In the genomic region with DNA sequence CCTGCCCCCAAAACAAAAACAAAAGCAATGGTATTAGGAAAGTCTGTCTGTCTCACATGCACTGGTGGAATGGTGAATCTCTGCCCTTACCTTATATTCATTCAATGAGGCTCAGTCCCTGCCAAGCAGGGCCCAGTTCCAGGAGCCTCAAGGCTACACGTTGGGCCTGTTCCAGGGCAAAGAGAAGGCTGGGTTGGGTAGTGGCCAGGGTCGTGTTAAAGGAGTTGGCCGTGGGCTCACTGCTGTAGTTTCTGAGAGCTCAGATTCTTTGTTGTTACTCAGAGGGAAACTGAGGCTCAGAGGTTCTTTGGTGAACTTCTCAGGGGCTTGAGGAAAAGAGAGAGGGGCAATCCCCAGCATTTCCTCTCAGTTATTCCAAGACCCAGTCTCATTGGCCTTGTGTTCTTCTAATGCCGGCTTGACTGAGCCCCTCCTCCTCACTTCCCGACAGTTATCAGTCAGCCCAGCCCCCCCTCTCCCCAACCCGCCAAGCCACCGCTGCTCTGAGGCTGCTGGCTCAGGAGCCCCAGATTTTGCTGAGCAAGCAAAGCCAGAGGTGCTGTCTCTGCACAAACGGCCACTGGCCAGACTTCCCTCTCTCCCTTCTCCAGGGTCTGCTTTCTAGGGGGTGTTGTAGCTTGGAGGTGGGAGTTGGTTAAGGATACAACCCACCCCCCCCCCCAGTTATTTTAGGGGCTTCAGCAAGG, we compare ENCODE assay signal across 9 mouse cellular contexts. TPM values are rescaled to one million over a fixed set of nuclear protein-coding genes. Genes with fewer than 3 reads are reported as not detected.
A peak's percentile ranks its signal among the peaks of the same experiment; 100 is the strongest.
DNase-seq lines count a peak whose midpoint lies in the region; ATAC-seq and TF ChIP-seq lines count a peak whose summit lies in the region.
"Had no signal": no experiment of that assay in that cellular context is flagged by ENCODE, and none has a peak within 500 bp of the region (broad histone marks: within the 10 kb centered on the region; RNA-seq: fewer than 3 reads in every experiment).

No protein-coding gene starts in this region.

- 16% methylated on average over 8 of the region's 8 CpGs for WGBS in forebrain, embryonic 14.5 days
- 23% methylated on average over 8 of the region's 8 CpGs for WGBS in hindbrain, embryonic 14.5 days
- WGBS in liver, adult 2 months: under 1% methylated on average over 8 of the region's 8 CpGs
- 18% methylated on average over 8 of the region's 8 CpGs for WGBS in stomach, embryonic 15.5 days

- H3K4me1 ChIP-seq in forebrain, embryonic 14.5 days (ENCODE audit: control insufficient read depth, insufficient read depth, low read length): peaks cover 9% of the 10 kb centered on the region; the same call in 1 of the 2 replicates
- H3K4me1 ChIP-seq in hindbrain, embryonic 14.5 days (replicated peaks; ENCODE audit: control insufficient read depth, insufficient read depth, low read length): peaks cover 12% of the 10 kb centered on the region
- peaks cover 10% of the 10 kb centered on the region for H3K4me1 ChIP-seq in liver, adult 2 months (ENCODE audit: control insufficient read depth, insufficient read depth, low read length)
- H3K4me1 ChIP-seq in stomach, embryonic 15.5 days: peaks cover 24% of the 10 kb centered on the region

- H3K27me3 ChIP-seq in forebrain, embryonic 14.5 days (replicated peaks; ENCODE audit: control insufficient read depth, insufficient read depth, low read length): no peaks in the 10 kb centered on the region
- H3K27me3 ChIP-seq in hindbrain, embryonic 14.5 days (ENCODE audit: control insufficient read depth, insufficient read depth, low read length): no peaks in the 10 kb centered on the region
- no peaks in the 10 kb centered on the region for H3K27me3 ChIP-seq in liver, adult 2 months (ENCODE audit: control insufficient read depth, insufficient read depth, low read length)
- no peaks in the 10 kb centered on the region for H3K27me3 ChIP-seq in stomach, embryonic 15.5 days (replicated peaks)

- no peaks in the 10 kb centered on the region for H3K79me2 ChIP-seq in liver, adult 2 months (ENCODE audit: control insufficient read depth, insufficient read depth, low read length)

- H3K9ac ChIP-seq in forebrain, embryonic 14.5 days (ENCODE audit: low read length): no peak overlapping the region
- no peak overlapping the region for H3K9ac ChIP-seq in hindbrain, embryonic 14.5 days
- H3K9ac ChIP-seq in liver, adult 2 months (ENCODE audit: low read depth, low read length): 0 out of 2 replicates have a peak overlapping the region, but pooled peaks have one; percentile 4
- H3K9ac ChIP-seq in stomach, embryonic 15.5 days: no peak overlapping the region

- H3K36me3 ChIP-seq in forebrain, embryonic 14.5 days (ENCODE audit: control insufficient read depth, insufficient read depth, low read length): peaks cover 4% of the 10 kb centered on the region; the same call in 1 of the 2 replicates
- peaks cover 6% of the 10 kb centered on the region for H3K36me3 ChIP-seq in hindbrain, embryonic 14.5 days (replicated peaks; ENCODE audit: control insufficient read depth, insufficient read depth)
- no peaks in the 10 kb centered on the region for H3K36me3 ChIP-seq in liver, adult 2 months (ENCODE audit: control insufficient read depth, insufficient read depth, low read length)
- H3K36me3 ChIP-seq in stomach, embryonic 15.5 days: peaks cover 11% of the 10 kb centered on the region; the same call in 1 of the 2 replicates

- peak; percentile 48 for ATAC-seq in forebrain, embryonic 14.5 days
- ATAC-seq in hindbrain, embryonic 14.5 days (ENCODE audit: low FRiP score): peak; percentile 59
- ATAC-seq in stomach, embryonic 15.5 days (ENCODE audit: insufficient read depth, low FRiP score, low read depth): peak; percentile 8; the same call in 1 of the 2 replicates

- no peak for TF ChIP-seq CTCF in liver, adult 2 months (IDR thresholded peaks at IDR 0.05; ENCODE audit: low read depth, low read length)

- DNase-seq in layer of hippocampus, adult 11-12 months (ENCODE audit: low spot score): peak; percentile 67
- DNase-seq in layer of hippocampus, adult 9-10 months (ENCODE audit: low spot score): no peak
- peak; percentile 88 for DNase-seq in NIH3T3 (ENCODE audit: low read depth)
- peak; percentile 70 for DNase-seq in forebrain, embryonic 14.5 days (ENCODE audit: low spot score)
- peak; percentile 52 for DNase-seq in hindbrain, embryonic 14.5 days (ENCODE audit: low spot score)
- peak; percentile 78 for DNase-seq in liver, adult 2 months (ENCODE audit: extremely low read depth, low read depth, low spot score)
- DNase-seq in cerebellum, adult 8-10 months: no peak

- no peaks in the 10 kb centered on the region for H3K9me3 ChIP-seq in forebrain, embryonic 14.5 days (replicated peaks; ENCODE audit: control insufficient read depth, low read length)
- no peaks in the 10 kb centered on the region for H3K9me3 ChIP-seq in hindbrain, embryonic 14.5 days (ENCODE audit: control insufficient read depth, low read length)
- no peaks in the 10 kb centered on the region for H3K9me3 ChIP-seq in stomach, embryonic 15.5 days

- H3K27ac ChIP-seq in forebrain, embryonic 14.5 days (ENCODE audit: low read depth, low read length): peak overlapping the region; percentile 39; the same call in 1 of the 2 replicates
- peak overlapping the region; percentile 28 for H3K27ac ChIP-seq in hindbrain, embryonic 14.5 days
- peak overlapping the region; percentile 28 for H3K27ac ChIP-seq in liver, adult 2 months (replicated peaks; ENCODE audit: insufficient read depth, low read depth, low read length)
- peak overlapping the region; percentile 65 for H3K27ac ChIP-seq in stomach, embryonic 15.5 days

- H3K4me3 ChIP-seq in forebrain, embryonic 14.5 days (ENCODE audit: low read depth, low read length): no peak overlapping the region
- no peak overlapping the region for H3K4me3 ChIP-seq in hindbrain, embryonic 14.5 days (replicated peaks; ENCODE audit: low read length)
- no peak overlapping the region for H3K4me3 ChIP-seq in liver, adult 2 months (ENCODE audit: insufficient read depth, low read depth, low read length)
- H3K4me3 ChIP-seq in stomach, embryonic 15.5 days (replicated peaks): no peak overlapping the region

- TF ChIP-seq POLR2A in liver, adult 2 months (IDR thresholded peaks at IDR 0.05; ENCODE audit: extremely low read depth, insufficient read depth, low read length): no peak

- peak overlapping the region; percentile 14; the same call in 1 of the 2 replicates for H3K4me2 ChIP-seq in forebrain, embryonic 14.5 days (ENCODE audit: low read length)
- H3K4me2 ChIP-seq in hindbrain, embryonic 14.5 days (replicated peaks): no peak overlapping the region
- H3K4me2 ChIP-seq in stomach, embryonic 15.5 days: no peak overlapping the region; the same call in 1 of the 2 replicates

RNA-seq across cellular contexts. Expression of gene Fads3, which starts 16.0 kb away (rescaled TPM):
- polyA plus RNA-seq in forebrain, embryonic 14.5 days (2014; fragmentation: Nextera tagmentation; extraction: Ambion mirVana): 9.6 and 12.5 TPM in 2 replicates
- polyA plus RNA-seq in hindbrain, embryonic 14.5 days (2014; fragmentation: Nextera tagmentation; extraction: Ambion mirVana): 24.7 and 25.7 TPM in 2 replicates
- 1.4 and 2.8 TPM in 2 replicates for total RNA-seq in liver, adult 2 months (2014; rRNA removed)
- 4.8 TPM in 2 replicates for polyA plus RNA-seq in liver, adult 2 months (2012; rRNA removed)
- 17.2 and 17.6 TPM in 2 replicates for polyA plus RNA-seq in stomach, embryonic 15.5 days (2015; fragmentation: Nextera tagmentation; extraction: Ambion mirVana)
- total RNA-seq: neutrophil, adult 5-6 weeks had no signal

RNA-seq across cellular contexts. Expression of gene Rab3il1, which starts 23.9 kb away (rescaled TPM):
- 20.6 and 21.5 TPM in 2 replicates for polyA plus RNA-seq in forebrain, embryonic 14.5 days (2014; fragmentation: Nextera tagmentation; extraction: Ambion mirVana)
- polyA plus RNA-seq in hindbrain, embryonic 14.5 days (2014; fragmentation: Nextera tagmentation; extraction: Ambion mirVana): 19.3 and 23.8 TPM in 2 replicates
- total RNA-seq in liver, adult 2 months (2014; rRNA removed): 3.1 and 4.0 TPM in 2 replicates
- 3.1 and 3.8 TPM in 2 replicates for polyA plus RNA-seq in liver, adult 2 months (2012; rRNA removed)
- polyA plus RNA-seq in stomach, embryonic 15.5 days (2015; fragmentation: Nextera tagmentation; extraction: Ambion mirVana): 29.8 and 40.7 TPM in 2 replicates
- total RNA-seq: neutrophil, adult 5-6 weeks had no signal

RNA-seq across cellular contexts. Expression of gene Best1, which starts 23.9 kb away (rescaled TPM):
- polyA plus RNA-seq in forebrain, embryonic 14.5 days (2014; fragmentation: Nextera tagmentation; extraction: Ambion mirVana): 1.1 and 1.4 TPM in 2 replicates
- 2.3 and 2.6 TPM in 2 replicates for polyA plus RNA-seq in hindbrain, embryonic 14.5 days (2014; fragmentation: Nextera tagmentation; extraction: Ambion mirVana)
- total RNA-seq in liver, adult 2 months (2014; rRNA removed): not detected in 2 replicates
- polyA plus RNA-seq in liver, adult 2 months (2012; rRNA removed): 0.05 TPM in 1 of 2 replicates, not detected in the other
- 0.80 TPM in 2 replicates for polyA plus RNA-seq in stomach, embryonic 15.5 days (2015; fragmentation: Nextera tagmentation; extraction: Ambion mirVana)

RNA-seq across cellular contexts. Expression of gene Fth1, which starts 44.9 kb away (rescaled TPM):
- polyA plus RNA-seq in forebrain, embryonic 14.5 days (2014; fragmentation: Nextera tagmentation; extraction: Ambion mirVana): 1,442 and 1,550 TPM in 2 replicates
- polyA plus RNA-seq in hindbrain, embryonic 14.5 days (2014; fragmentation: Nextera tagmentation; extraction: Ambion mirVana): 1,735 and 1,844 TPM in 2 replicates
- total RNA-seq in liver, adult 2 months (2014; rRNA removed): 1,154 and 1,241 TPM in 2 replicates
- polyA plus RNA-seq in liver, adult 2 months (2012; rRNA removed): 7,340 and 8,771 TPM in 2 replicates
- polyA plus RNA-seq in stomach, embryonic 15.5 days (2015; fragmentation: Nextera tagmentation; extraction: Ambion mirVana): 1,700 and 1,987 TPM in 2 replicates

Comparison
In these comparisons a context has a peak if more than half of its experiments do, and no peak if none do; other contexts are left out.
1. DNase-seq: peak in layer of hippocampus, adult 11-12 months (single experiment), NIH3T3 (single experiment), forebrain, embryonic 14.5 days (single experiment), hindbrain, embryonic 14.5 days (single experiment) and liver, adult 2 months (single experiment); none in layer of hippocampus, adult 9-10 months (single experiment) and cerebellum, adult 8-10 months (single experiment).
2. ATAC-seq: peak in every context shown above with its lines; median percentile 59 in hindbrain, embryonic 14.5 days; 48 in forebrain, embryonic 14.5 days; 8 in stomach, embryonic 15.5 days.
3. Peak in every context shown above with its lines, with median percentiles within 50 percentile points of each other: H3K27ac ChIP-seq.